Mouse (Mus musculus) stomach, postnatal 0 days (tissue): ENCODE measurements at regions not wholly inside any gene's neighbourhood (a gene's known extent, or its start where the extent isn't known, plus 50 kb on each side); places are given as distances from the start of the nearest gene placed in this dataset.

Experiments used
- CTCF ChIP-seq: IDR thresholded peaks from 2 replicates; pipeline ENCODE4 v1.5.1; 2016; ENCODE audit warnings: antibody characterized with exemption, low read depth, mild to moderate bottlenecking, moderate library complexity
- EP300 ChIP-seq: optimal IDR thresholded peaks from 2 replicates; pipeline ENCODE3; 2016; ENCODE audit warnings: antibody characterized with exemption

DNA sequence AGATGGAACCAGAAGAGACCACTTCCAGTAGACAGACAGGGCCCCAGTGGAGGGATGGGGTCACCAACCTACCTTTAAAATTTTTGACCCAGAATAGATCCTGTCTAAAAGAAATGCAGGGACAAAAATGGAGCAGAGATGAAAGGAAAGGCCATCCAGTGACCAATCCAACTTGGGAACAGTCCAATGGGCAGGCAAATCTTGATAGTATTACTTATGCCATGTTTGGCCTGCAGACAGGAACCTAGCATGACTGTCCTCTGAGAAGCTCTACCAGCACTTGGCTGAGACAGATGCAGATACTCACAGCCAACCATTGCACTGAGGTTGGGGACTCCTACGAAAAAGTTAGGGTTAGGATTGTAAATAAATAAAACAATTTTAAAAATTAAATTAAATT lies 1815.4 kb upstream of the Lrrc6 start:
- TF ChIP-seq CTCF: no peak
- no peak for TF ChIP-seq EP300
